Comparison of ENCODE assay signal across 9 mouse cellular contexts in the genomic region with DNA sequence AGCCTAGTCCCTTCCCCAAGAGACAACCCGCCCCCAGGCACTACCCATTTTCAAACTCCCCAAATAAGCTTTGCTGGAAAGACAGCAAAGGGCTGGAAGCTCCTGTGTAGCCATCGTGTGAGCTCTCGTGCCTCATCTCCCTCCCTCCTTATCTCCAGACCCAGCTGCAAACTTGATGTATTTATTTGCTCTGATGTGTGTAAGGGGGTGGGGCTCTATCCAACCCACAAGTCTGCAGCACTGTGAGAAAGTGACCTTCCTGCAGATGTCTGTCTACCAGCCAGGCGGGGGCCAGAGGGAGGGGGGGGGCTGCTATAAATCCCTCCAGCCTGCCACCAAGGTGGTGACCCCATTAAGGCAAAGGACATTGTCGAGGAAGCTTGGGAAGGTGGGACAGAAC. TPM values are rescaled to one million over a fixed set of nuclear protein-coding genes. Genes with fewer than 3 reads are reported as not detected.
DNase-seq lines count a peak whose midpoint lies in the region; ATAC-seq lines count a peak whose summit lies in the region.
"Had no signal": no experiment of that assay in that cellular context is flagged by ENCODE, and none has a peak within 500 bp of the region (broad histone marks: within the 10 kb centered on the region; RNA-seq: fewer than 3 reads in every experiment).

No protein-coding gene starts in this region.

- no peak overlapping the region for H3K9ac ChIP-seq in lung, embryonic 16.5 days (ENCODE audit: low read length)

- H3K4me2 ChIP-seq in lung, embryonic 16.5 days (ENCODE audit: low read depth, low read length), result no peak overlapping the region

- H3K27me3 ChIP-seq in lung, embryonic 16.5 days (ENCODE audit: control insufficient read depth, insufficient read depth, low read depth, low read length), result 0 out of 2 replicates have a peak, but pooled peaks cover 2% of the 10 kb centered on the region

- no peaks in the 10 kb centered on the region for H3K36me3 ChIP-seq in lung, embryonic 16.5 days (ENCODE audit: control insufficient read depth, insufficient read depth, low read length)

- no peak overlapping the region for H3K4me3 ChIP-seq in lung, embryonic 16.5 days (ENCODE audit: low read length)

- WGBS in lung, embryonic 16.5 days, result 5% methylated on average over 5 of the region's 5 CpGs

- H3K9me3 ChIP-seq in lung, embryonic 16.5 days (ENCODE audit: control insufficient read depth, low read length), result no peaks in the 10 kb centered on the region

- peaks cover 3% of the 10 kb centered on the region for H3K4me1 ChIP-seq in lung, embryonic 16.5 days (replicated peaks; ENCODE audit: control insufficient read depth, insufficient read depth, low read length)

- no peak overlapping the region for H3K27ac ChIP-seq in lung, embryonic 16.5 days (ENCODE audit: low read length)

- no peak for DNase-seq in lung, adult 18-20 months
- DNase-seq in NIH3T3 (ENCODE audit: low read depth) (peak; percentile 68), liver (peak; percentile 81)
- DNase-seq in embryo, embryonic 10.5 days (ENCODE audit: low spot score), result peak; percentile 44
- DNase-seq in Muller cell, postnatal 12 days (ENCODE audit: inconsistent ontology term), result no peak
- no peak for DNase-seq in T-cell, adult 2 months (ENCODE audit: low spot score)
- DNase-seq: cerebellum, adult 9-11 months had no signal

- peak; percentile 51; the same call in 1 of the 2 replicates for ATAC-seq in lung, embryonic 16.5 days (ENCODE audit: low read depth)

RNA-seq across cellular contexts. Expression of a gene that starts 9.7 kb away (rescaled TPM):
- polyA plus RNA-seq in lung, embryonic 16.5 days (2015; fragmentation: Nextera tagmentation; extraction: Ambion mirVana), result 0.25 and 0.38 TPM in 2 replicates
- polyA plus RNA-seq: liver, adult 2 months had no signal

RNA-seq across cellular contexts. Expression of a gene that starts 9.8 kb away (rescaled TPM):
- polyA plus RNA-seq in lung, embryonic 16.5 days (2015; fragmentation: Nextera tagmentation; extraction: Ambion mirVana), result 79.4 and 79.9 TPM in 2 replicates

RNA-seq across cellular contexts. Expression of a gene that starts 35.7 kb away (rescaled TPM):
- 20.4 and 21.6 TPM in 2 replicates for polyA plus RNA-seq in lung, embryonic 16.5 days (2015; fragmentation: Nextera tagmentation; extraction: Ambion mirVana)

RNA-seq across cellular contexts. Expression of a gene that starts 39.1 kb away (rescaled TPM):
- polyA plus RNA-seq in lung, embryonic 16.5 days (2015; fragmentation: Nextera tagmentation; extraction: Ambion mirVana), result 28.7 and 28.8 TPM in 2 replicates

Comparison
In these comparisons a context has a peak if more than half of its experiments do, and no peak if none do; other contexts are left out.
1. DNase-seq: peak in NIH3T3 (single experiment), embryo, embryonic 10.5 days (single experiment) and liver (single experiment); none in lung, adult 18-20 months (0 of 2), Muller cell, postnatal 12 days (single experiment) and T-cell, adult 2 months (single experiment).